Mouse (Mus musculus) G1E (cell line): ENCODE measurements around the gene R3hcc1l.

Source experiments
- CTCF ChIP-seq: IDR thresholded peaks from 2 replicates; pipeline ENCODE4 v1.5.1; 2012; ENCODE audit warnings: low read depth, low read length, inconsistent platforms, mixed read lengths
- GATA1 ChIP-seq: IDR thresholded peaks from 2 replicates; pipeline ENCODE4 v1.6.1; 2012; ENCODE audit warnings: borderline replicate concordance, low read length, inconsistent platforms, mixed read lengths

- TF ChIP-seq CTCF (no peak), GATA1 (no peak)
Observed at GRCm38 (mm10) chr19:42504156-42504555, 14.4 kb upstream of the R3hcc1l start.
